Mouse (Mus musculus): ENCODE measurements around the gene Tnfsf13. TPM values are rescaled to one million over a fixed set of nuclear protein-coding genes. Genes with fewer than 3 reads are reported as not detected.

The Tnfsf13 gene
- polyA plus RNA-seq, 1 experiment from 2014 or later = 0.33 TPM

DNA sequence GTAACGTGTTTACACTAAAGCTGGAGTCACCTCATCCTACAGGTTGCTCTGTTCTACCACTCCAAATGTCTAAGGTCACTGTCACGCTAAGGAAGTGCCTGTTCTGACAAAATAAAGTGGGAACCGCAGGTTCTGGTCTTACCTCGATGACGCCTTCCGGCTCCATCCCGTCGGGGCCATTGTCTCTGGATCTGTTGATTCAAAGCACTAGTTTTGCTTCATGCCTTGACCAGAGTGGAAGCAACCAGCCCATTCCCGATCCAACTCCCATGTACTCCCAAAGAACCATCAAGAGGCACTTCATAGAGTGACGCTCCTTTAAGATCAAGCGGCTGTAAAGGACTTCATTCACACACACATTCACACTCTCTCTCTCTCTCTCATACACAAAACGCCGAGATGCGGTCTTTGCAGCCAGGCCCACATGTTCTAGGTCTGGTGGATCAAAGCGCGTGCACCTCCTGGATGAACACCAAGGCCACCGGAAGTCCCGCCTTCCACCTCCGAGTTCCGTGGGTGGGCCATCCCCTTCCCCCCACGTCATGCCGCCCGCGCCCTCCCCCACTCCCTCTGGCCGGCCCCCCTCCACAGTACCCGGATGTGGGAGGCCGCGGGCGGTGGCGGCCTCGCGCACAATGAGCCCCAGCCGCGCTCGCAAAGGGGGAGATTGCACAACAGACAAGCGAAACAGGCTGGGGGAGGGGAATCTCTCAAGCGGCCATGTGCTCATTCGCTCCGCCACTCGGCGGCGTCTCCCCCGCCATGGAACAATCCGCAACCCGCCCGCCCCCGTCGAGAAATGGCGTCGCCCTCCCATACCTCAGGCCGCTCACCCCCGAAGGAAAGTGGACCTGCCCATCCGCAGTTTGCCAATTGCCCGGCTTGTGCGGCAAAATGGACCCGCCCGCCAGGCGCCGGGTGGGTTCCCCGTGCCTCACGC lies 14.5 kb downstream of the Tnfsf13 start:
- peaks cover 75% of the 10 kb centered on the region for H3K36me3 ChIP-seq
- peak overlapping the region; percentile 100 for H3K4me3 ChIP-seq
- H3K27me3 ChIP-seq = no peaks in the 10 kb centered on the region
- H3K4me2 ChIP-seq (replicated peaks) = peak overlapping the region; percentile 99
- peaks cover 28% of the 10 kb centered on the region for H3K4me1 ChIP-seq
- H3K9me3 ChIP-seq = no peaks in the 10 kb centered on the region
- ATAC-seq (ENCODE audit: low FRiP score, low read depth) = peak; percentile 66
- H3K9ac ChIP-seq = peak overlapping the region; percentile 100
- under 1% methylated on average over 47 of the region's 61 CpGs for WGBS
- H3K27ac ChIP-seq = peak overlapping the region; percentile 97

DNA sequence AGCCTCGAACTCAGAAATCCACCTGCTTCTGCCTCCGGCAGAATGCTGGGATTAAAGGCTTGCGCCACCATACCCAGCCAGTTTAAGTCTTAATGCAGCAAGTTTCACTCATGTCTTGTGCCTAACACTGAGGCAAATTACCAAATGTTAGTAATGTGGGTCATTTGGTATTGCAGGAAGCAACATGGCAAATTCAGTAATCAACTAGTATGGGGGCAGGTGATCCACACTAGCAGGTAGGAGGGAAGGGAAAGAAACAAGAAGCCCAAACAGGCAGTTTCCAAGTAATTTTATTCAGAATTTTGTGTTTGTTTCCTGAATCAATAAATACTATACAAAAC lies 18.9 kb downstream of the Tnfsf13 start:
- H3K4me1 ChIP-seq = peaks cover 27% of the 10 kb centered on the region
- no peak overlapping the region for H3K4me2 ChIP-seq (replicated peaks)
- peaks cover 71% of the 10 kb centered on the region for H3K36me3 ChIP-seq
- no peaks in the 10 kb centered on the region for H3K27me3 ChIP-seq
- H3K27ac ChIP-seq = no peak overlapping the region
- H3K4me3 ChIP-seq = no peak overlapping the region
- ATAC-seq (ENCODE audit: low FRiP score, low read depth) = no peak
- 84% methylated on average over 3 of the region's 3 CpGs for WGBS
- no peak overlapping the region for H3K9ac ChIP-seq
- H3K9me3 ChIP-seq = no peaks in the 10 kb centered on the region

DNA sequence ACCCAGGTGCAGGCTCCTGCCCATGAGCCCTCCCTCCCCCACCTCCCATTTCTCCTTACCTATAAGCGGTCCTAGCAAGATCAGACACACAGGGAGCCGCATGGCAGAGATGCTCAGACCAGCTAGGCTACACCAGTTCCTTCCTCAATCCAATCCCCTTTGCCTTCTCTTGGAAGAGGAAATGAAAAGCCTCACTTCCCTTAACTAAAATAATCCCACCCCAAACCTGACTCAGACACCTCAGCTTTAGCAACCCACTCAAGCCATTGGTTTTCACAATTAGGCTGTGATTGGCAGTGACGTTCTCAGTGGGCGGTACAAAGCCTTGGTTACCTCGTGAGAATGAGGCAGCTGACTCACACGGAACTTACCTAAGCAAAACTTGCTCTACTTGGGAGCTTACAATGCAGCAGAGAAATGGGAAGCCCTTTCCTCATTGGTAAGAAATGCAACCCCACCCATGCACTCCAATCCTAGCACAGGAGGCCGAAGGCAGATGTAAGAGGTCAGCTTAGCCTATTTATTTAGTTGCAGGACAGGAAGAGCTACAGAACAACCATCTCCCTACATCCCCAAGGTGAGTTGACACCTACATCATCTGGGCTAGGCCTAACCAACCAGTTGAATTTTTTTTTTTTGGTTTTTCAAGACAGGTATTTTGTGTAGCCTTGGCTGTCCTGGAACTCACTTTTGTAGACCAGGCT lies 19.5 kb downstream of the Tnfsf13 start, which contains the start of gene Cd68:
Cd68 (minus strand) TSS at position 193 of the 704 bp plus-strand sequence.
- H3K27ac ChIP-seq = no peak within 1 kb of the TSS
- peaks cover 71% of the 10 kb centered on the region for H3K36me3 ChIP-seq
- 24% methylated on average over 7 of the region's 7 CpGs for WGBS
- H3K27me3 ChIP-seq = no peaks in the 10 kb centered on the region
- H3K9ac ChIP-seq = no peak within 1 kb of the TSS
- no peaks in the 10 kb centered on the region for H3K9me3 ChIP-seq
- no peak within 1 kb of the TSS for H3K4me3 ChIP-seq
- no peak for ATAC-seq (ENCODE audit: low FRiP score, low read depth)
- peaks cover 32% of the 10 kb centered on the region for H3K4me1 ChIP-seq
- H3K4me2 ChIP-seq (replicated peaks) = 0 out of 2 replicates have a peak within 1 kb of the TSS, but pooled peaks have one; percentile 25

DNA sequence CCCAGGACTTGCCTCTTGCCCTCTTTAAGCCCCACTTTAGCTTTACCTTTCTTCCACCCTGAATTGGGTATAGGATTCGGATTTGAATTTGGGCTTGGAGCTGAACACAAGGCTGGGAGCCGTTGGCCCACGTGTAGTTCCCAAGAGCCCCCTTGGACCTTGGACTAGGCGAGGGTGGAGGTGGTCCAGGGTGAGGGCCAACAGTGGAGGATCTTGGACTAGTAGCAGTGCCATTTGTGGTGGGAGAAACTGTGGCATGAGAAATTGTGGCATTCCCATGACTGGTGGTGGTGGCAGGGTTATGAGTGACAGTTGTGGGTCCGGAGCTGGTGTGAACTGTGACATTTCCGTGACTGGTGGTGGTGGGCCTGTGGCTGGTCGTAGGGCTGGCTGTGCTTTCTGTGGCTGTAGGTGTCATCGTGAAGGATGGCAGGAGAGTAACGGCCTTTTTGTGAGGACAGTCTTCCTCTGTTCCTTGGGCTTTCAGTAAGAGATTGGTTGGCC lies 20.1 kb downstream of the Tnfsf13 start:
- Histone ChIP-seq H3K27ac (no peak overlapping the region), H3K9ac (no peak overlapping the region), H3K4me1 (peaks cover 29% of the 10 kb centered on the region), H3K4me3 (no peak overlapping the region), H3K36me3 (peaks cover 67% of the 10 kb centered on the region), H3K27me3 (no peaks in the 10 kb centered on the region), H3K4me2 (replicated peaks) (0 out of 2 replicates have a peak overlapping the region, but pooled peaks have one; percentile 25), H3K9me3 (no peaks in the 10 kb centered on the region)
- no peak for ATAC-seq (ENCODE audit: low FRiP score, low read depth)
- WGBS = 70% methylated on average over 9 of the region's 9 CpGs

DNA sequence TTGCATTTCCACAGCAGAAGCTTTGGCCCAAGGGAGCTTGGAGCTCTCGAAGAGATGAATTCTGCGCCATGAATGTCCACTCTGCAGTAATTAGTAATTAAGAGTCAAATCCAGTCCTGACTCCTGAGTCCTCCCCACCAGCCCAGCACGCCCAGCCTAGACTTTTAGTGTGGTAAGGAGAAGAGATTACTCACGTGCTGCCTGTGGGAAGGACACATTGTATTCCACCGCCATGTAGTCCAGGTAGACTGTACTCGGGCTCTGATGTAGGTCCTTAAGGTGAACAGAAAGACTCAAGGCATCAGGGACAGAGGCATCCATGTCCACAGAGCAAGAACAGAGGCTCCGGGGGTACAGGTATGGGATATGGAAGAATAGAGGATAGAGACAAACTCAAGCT lies 20.7 kb downstream of the Tnfsf13 start:
- no peak overlapping the region for H3K9ac ChIP-seq
- H3K4me1 ChIP-seq = peaks cover 22% of the 10 kb centered on the region
- no peaks in the 10 kb centered on the region for H3K9me3 ChIP-seq
- no peak for ATAC-seq (ENCODE audit: low FRiP score, low read depth)
- 94% methylated on average over 7 of the region's 7 CpGs for WGBS
- H3K36me3 ChIP-seq = peaks cover 66% of the 10 kb centered on the region
- no peak overlapping the region for H3K27ac ChIP-seq
- no peaks in the 10 kb centered on the region for H3K27me3 ChIP-seq
- H3K4me2 ChIP-seq (replicated peaks) = no peak overlapping the region
- no peak overlapping the region for H3K4me3 ChIP-seq

DNA sequence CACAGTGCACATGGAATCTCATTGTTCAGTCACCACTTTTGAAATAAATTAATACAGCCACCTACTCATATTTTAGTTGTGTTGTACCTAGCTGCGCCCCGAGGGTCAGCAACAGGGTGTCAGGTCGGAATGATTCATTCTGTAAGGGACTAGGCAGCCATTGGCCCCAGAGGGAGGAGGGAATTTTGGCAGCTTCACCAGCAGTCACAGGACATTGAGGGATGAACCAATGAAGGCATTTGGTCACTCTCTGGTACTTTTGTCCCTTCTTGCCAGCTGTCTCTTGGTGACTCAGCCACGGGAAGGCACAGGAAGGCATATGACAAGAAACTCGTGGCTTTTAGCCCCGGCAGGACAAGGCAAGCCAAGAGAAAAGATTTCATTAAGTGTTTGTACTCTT lies 21.8 kb downstream of the Tnfsf13 start:
- no peaks in the 10 kb centered on the region for H3K27me3 ChIP-seq
- no peak for ATAC-seq (ENCODE audit: low FRiP score, low read depth)
- H3K4me2 ChIP-seq (replicated peaks) = peak overlapping the region; percentile 65; the same call in 1 of the 2 replicates
- H3K9me3 ChIP-seq = no peaks in the 10 kb centered on the region
- peak overlapping the region; percentile 95; the same call in 1 of the 2 replicates for H3K27ac ChIP-seq
- peaks cover 14% of the 10 kb centered on the region for H3K4me1 ChIP-seq
- H3K9ac ChIP-seq = no peak overlapping the region
- H3K4me3 ChIP-seq = no peak overlapping the region
- WGBS = 88% methylated on average over 6 of the region's 6 CpGs
- H3K36me3 ChIP-seq = peaks cover 63% of the 10 kb centered on the region

DNA sequence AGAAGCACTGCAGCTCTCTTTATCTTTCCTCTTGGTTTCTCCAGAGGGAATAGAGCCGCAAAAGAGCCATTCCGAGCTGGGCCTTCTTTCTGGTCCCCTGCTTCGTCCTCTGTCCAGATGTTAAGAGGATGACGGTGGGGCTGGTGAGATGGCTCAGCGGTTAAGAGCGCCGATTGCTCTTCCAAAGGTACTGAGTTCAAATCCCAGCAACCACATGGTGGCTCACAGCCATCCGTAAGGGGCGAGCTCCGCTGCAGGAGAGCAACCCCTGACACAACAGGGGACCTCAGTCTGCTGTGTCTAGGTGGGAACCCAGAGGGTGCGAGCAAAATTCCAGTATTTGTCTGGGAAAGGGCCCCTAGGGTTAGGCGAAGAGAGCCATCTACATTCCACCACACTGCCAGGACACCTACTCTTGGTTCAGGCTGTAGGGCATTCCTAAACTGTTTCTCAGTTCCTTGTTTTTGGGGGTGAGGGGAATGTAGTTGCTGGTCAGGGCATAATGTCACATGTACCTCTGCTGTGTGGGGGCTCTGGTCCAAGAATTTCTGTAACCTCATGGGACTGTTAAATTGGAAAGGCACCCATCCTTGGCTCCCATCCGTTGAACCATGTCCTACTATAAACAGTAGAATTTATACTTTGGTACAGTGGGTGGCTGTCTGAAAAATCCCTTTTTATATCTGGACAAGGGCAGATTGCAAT lies 22.5 kb downstream of the Tnfsf13 start:
- no peaks in the 10 kb centered on the region for H3K9me3 ChIP-seq
- H3K9ac ChIP-seq = peak overlapping the region; percentile 71
- ATAC-seq (ENCODE audit: low FRiP score, low read depth) = 0 out of 2 replicates have a peak, but pooled peaks have one; percentile 2
- H3K4me3 ChIP-seq = peak overlapping the region; percentile 57
- H3K27ac ChIP-seq = peak overlapping the region; percentile 95
- WGBS = 69% methylated on average over 13 of the region's 13 CpGs
- H3K27me3 ChIP-seq = no peaks in the 10 kb centered on the region
- H3K4me2 ChIP-seq (replicated peaks) = peak overlapping the region; percentile 65
- peaks cover 63% of the 10 kb centered on the region for H3K36me3 ChIP-seq
- peaks cover 14% of the 10 kb centered on the region for H3K4me1 ChIP-seq

DNA sequence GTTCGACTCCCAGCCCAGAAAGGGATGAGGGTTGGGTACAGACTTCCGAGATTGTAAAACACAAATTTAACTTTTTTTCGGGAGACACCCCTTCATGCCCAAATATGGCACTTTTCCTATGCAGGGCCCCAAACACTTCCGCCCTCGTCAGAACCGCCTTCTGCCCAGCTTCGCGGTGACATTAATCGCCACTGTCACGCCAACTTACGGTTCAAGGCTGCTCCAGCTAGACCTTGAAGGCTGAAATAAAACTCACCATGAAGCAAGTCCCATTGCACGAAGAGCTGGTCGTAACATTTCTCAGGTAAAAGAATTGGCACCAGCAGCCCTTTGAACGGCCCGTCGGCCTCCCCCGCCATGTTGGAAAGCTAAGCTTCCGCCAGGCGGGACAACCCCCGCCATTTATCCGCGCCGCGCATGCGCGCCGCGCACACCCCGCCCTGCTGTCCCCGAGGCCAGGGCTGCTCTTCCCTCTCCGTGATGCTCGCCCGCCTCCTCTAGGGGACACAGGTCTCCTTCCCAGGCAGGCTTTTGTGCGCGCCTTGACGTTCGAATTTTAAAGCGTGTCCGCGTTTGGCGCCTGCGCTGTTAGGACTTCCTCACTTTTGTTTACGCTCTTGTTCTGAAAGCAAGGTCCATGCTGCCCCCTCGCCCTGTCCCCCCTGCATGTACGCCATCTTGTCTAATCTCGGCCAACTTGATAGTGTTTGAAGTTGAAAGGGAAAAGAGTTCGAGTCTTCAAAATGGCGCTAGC lies 23.2 kb downstream of the Tnfsf13 start, which contains the start of gene Mpdu1:
Mpdu1 (minus strand) TSS at position 430 of the 754 bp plus-strand sequence.
- Histone ChIP-seq H3K9me3 (no peaks in the 10 kb centered on the region), H3K27ac (peak within 1 kb of the TSS; percentile 95), H3K27me3 (no peaks in the 10 kb centered on the region), H3K36me3 (peaks cover 63% of the 10 kb centered on the region), H3K9ac (peak within 1 kb of the TSS; percentile 71), H3K4me1 (peaks cover 14% of the 10 kb centered on the region), H3K4me2 (replicated peaks) (peak within 1 kb of the TSS; percentile 65), H3K4me3 (peak within 1 kb of the TSS; percentile 57)
- ATAC-seq (ENCODE audit: low FRiP score, low read depth) = peak; percentile 94
- WGBS = under 1% methylated on average over 48 of the region's 48 CpGs

DNA sequence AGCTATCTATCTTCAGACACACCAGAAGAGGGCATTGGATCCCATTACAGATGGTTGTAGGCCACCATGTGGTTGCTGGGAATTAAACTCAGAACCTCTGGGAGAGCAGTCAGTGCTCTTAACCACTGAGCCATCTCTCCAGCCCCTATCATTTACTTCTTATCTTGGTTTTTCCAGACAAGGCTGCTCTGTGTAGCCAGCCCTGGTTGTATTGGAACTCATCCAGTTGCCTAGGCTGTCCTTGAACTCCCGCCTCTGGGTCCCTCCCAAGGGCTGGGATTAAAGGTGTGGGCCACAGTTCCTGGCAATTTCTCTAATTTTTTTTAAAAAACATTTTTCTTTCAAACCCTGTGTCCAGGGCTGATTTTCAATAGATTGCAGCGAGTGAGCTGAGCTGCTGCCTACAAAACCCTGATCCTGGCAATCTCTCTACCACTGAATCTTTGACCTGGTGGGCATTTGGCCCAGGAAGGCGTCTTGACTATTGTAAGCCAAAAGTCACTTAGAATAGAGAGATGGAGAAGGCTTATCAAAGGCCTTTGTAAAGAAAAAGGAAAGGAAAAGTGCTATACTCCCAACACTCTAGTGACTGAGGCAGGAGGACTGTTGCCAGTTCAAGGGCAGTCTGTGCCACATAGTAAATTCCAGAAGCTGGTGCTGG lies 24.2 kb downstream of the Tnfsf13 start:
- H3K36me3 ChIP-seq = peaks cover 66% of the 10 kb centered on the region

DNA sequence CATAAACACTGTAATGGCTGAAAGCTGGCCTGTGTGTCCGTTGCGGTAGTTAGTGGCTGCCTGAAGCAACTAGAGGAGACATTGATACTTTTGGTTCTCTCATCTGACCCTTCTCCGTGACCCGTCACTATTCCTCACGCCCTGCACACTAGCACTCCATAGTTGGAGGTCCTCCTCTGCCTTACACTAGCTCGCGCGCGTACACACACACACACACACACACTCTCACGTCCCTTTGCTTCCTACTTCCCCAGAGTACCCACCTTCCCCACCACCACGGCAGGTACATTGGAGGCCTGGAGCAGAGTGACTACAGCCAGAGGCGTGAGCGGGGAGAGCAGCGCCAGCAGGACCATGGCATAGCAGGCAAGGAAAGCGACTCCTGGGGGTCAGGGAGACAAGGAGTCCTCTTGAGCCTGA lies 28.1 kb downstream of the Tnfsf13 start:
- Histone ChIP-seq H3K27ac (no peak overlapping the region), H3K4me3 (no peak overlapping the region; the same call in 1 of the 2 replicates), H3K27me3 (no peaks in the 10 kb centered on the region), H3K4me2 (replicated peaks) (no peak overlapping the region), H3K4me1 (peaks cover 32% of the 10 kb centered on the region), H3K36me3 (peaks cover 61% of the 10 kb centered on the region), H3K9me3 (no peaks in the 10 kb centered on the region), H3K9ac (no peak overlapping the region)
- 80% methylated on average over 15 of the region's 15 CpGs for WGBS
- no peak for ATAC-seq (ENCODE audit: low FRiP score, low read depth)

More for the DNA sequence above, 24.2 kb downstream of the Tnfsf13 start:
- Histone ChIP-seq H3K27ac (peak overlapping the region; percentile 95; the same call in 1 of the 2 replicates), H3K4me3 (peak overlapping the region; percentile 57), H3K27me3 (no peaks in the 10 kb centered on the region), H3K4me1 (peaks cover 19% of the 10 kb centered on the region), H3K4me2 (replicated peaks) (peak overlapping the region; percentile 65), H3K9me3 (no peaks in the 10 kb centered on the region), H3K9ac (peak overlapping the region; percentile 71)
- WGBS = 82% methylated on average over 3 of the region's 3 CpGs
- no peak for ATAC-seq (ENCODE audit: low FRiP score, low read depth)
